Mouse (Mus musculus): ENCODE measurements around the gene Cldn34c2. TPM values are rescaled to one million over a fixed set of nuclear protein-coding genes. Genes with fewer than 3 reads are reported as not detected.

Cldn34c2 gene
- 6.4 TPM for polyA plus RNA-seq (2014; fragmentation: Illumina TruSeq; extraction: RNeasy Lipid Tissue Mini Kit (QIAGEN cat#74804); ENCODE audit: low read depth, low replicate concordance)

GRCm38 (mm10) chrX:123581400-123581799 lies at the start of gene Cldn34c2:
Cldn34c2 (plus strand) TSS chrX:123581700.

Other genes with a start within 250 kb of the Cldn34c2 start
- gene Gm17467, start 123.1 kb downstream of the Cldn34c2 start, polyA plus RNA-seq (2014; fragmentation: Illumina TruSeq; extraction: RNeasy Lipid Tissue Mini Kit (QIAGEN cat#74804); ENCODE audit: low read depth, low replicate concordance), result not detected
- 23.9 TPM for gene Cldn34c3, start 212.0 kb downstream of the Cldn34c2 start, polyA plus RNA-seq (2014; fragmentation: Illumina TruSeq; extraction: RNeasy Lipid Tissue Mini Kit (QIAGEN cat#74804); ENCODE audit: low read depth, low replicate concordance)

Data from testis, adult 10 weeks (tissue).